Mouse (Mus musculus): Measurements from ENCODE around the gene Micall2. TPM values are rescaled to one million over a fixed set of nuclear protein-coding genes. Genes with fewer than 3 reads are reported as not detected.
"Not testable (repeated sequence)": the region's sequence is repeated elsewhere in the genome, so short reads cannot be mapped to it uniquely, and the experiment has no call there.

Gene Micall2
- total RNA-seq, 4 experiments from 2014 or later, result 1.3 to 2.6 (median 1.9) TPM

DNA sequence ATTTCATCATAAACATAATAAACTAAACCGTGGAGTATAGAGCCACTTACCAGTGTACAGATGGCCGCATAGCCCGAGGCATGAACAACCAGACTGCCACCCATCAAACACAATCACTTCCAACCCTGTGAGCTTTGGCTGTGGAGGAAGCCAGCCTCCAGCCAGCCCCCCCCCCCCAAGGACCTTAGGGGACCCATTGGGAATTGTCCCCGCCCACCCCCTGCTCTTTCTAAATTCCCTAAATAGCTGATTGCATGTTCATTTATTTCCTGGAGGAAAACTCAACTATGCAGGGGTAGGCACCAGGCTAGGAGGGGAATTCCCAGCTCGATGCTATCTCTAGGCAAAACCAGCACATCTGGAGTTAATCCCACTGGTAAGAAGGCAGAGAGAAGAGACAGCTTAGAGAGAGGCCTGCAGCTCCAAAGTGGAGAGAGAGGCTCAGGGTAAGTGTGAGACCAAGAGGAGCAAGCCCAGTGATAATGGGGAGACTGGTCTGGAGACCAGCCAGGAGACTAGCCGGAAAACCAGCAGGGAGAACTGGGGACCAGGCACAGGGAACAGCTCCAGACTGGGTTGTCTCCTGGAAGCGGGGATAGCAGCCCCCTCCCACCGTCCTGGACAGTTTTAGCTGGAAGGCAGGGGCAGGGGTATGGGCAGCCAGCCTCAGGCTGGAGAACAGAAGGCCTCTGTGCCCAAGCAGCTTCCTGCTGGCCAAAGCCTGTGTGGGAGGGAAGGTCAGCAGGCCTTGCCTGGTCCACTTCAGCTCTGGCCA, 5.2 kb downstream of the Micall2 start:
- DNase-seq (ENCODE audit: low spot score), result no peak

DNA sequence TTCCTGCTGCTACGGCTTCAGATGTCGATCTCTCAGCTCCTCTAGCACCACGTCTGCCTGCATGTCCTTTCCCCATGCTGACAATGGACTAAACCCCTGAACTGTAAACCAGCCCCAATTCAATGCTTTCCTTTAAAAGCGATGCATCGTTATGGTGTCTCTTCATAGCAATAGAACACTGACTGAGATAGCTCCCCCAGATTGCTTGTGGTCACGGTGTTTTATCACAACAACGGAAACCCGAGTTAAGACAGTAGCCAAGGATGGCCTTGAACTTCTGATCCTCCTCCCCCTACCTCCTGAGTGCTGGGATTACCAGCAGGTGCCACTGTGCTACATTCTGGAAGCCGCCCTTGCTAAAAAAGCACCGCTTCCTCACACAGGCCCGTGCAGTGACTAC, 8.9 kb downstream of the Micall2 start:
- DNase-seq (ENCODE audit: low spot score), result no peak

DNA sequence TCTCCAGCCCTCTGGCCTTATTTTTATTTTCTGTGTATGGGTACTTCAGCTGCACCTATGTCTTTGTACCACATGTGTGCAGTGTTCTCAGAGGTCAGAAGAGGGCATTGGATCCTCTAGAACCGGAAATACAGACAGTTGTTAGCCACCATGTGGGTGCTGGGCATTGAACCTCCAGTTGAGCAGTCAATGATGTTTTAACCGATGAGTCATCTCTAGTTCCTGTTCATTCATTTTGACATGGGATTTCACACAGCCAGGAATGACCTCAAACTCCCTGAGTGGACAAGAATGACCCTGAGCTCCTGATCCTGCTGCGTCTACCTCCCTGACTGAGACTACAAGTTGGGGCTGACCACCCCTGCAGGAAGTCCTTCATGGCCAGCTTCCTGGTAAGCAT, 9.9 kb downstream of the Micall2 start:
- DNase-seq (ENCODE audit: low spot score), result no peak

DNA sequence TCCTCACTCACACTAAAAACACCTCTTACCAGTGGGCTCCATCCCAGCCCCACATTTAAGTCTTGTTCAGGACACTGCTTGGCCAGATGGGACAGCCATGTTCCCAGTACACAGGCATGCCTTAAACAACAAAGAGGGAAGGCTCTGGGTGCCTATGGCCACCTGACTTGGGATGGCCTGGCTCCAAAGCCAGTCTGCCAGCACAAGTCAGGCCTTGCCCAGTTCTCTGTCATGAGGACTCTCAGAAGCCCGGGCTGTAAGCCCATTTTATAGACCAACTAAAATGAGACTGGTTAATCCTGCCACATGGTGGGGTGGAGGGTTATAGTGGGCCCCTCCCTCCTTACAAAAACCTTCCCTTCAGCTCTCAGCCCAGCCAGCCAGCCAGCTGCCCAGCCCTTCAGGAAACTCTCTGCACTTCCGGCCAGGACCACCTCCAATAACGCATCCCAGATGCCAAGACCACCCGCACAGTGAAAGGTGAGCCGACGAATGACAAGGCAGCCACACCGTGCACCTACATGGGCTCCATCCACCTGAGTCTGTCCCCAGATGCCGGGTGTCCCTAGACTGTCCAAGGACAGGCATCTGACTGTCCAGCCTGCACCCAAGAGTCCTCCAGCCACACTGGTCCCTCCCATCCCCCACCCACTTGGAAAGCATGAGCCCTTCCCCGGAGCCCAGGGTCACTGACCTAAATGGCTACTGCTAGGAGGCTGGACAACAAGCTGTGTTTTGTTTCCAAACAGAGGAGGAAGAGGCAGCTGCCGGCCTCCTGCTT, 11.6 kb downstream of the Micall2 start:
- DNase-seq (ENCODE audit: low spot score), result no peak

DNA sequence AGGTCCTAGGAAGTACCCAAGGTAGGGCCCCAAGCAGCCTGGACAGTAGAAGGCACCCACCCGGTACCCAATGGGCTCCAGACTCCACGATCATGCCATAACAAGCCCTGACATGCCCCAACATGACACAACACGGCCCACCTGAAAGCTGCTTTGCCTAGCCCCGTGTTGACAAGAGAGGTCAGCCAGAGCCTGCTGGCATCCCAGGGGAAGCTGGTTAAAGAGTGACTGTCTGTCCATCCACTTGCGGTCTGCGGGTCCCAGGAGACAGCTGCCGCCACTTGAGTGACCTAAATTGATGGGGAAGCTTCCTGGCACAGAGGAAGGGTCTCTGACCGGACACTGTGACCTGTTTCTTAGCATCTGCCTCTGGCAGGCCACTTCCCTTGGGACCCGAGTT, 13.0 kb downstream of the Micall2 start:
- no peak for DNase-seq (ENCODE audit: low spot score)

DNA sequence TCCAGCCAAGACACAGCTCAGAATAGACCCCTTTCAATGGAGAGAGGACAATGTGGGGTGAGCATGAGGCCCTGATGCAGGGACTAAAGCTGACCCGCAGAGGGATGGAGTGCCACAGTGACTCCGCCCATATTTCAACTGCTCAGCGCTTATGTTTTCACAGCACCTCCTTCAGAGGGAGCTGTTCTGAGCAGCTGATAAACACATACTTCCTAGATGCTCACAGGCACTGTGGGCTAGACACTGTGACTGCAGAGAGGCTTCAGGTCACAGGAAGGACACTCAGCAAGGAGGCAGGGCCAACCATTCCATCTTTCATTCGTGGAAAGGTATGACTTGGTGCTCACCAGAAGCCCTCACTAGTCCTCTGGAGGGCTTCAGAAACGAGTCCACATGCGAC, 13.4 kb downstream of the Micall2 start:
- no peak for DNase-seq (ENCODE audit: low spot score)

DNA sequence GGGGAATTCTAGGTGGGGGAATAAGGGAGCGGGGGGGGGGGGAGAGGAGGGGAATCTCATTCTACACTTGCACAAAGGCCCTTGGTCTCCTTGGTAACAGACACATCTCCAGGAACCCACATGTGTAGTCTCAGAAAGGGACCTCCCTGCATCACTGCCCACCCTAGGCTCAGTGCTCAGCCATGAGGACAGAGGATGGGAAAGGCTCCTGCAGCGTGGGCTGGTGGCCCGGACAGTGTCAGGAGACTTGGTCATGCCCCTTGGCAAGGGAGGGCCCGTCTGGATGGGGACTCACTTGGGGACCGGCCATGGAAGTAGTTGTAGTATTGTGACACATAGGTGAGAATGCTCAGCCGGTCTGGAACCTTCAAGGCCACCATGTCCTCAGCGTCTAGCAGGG, 17.2 kb downstream of the Micall2 start:
- DNase-seq (ENCODE audit: low spot score), result no peak

DNA sequence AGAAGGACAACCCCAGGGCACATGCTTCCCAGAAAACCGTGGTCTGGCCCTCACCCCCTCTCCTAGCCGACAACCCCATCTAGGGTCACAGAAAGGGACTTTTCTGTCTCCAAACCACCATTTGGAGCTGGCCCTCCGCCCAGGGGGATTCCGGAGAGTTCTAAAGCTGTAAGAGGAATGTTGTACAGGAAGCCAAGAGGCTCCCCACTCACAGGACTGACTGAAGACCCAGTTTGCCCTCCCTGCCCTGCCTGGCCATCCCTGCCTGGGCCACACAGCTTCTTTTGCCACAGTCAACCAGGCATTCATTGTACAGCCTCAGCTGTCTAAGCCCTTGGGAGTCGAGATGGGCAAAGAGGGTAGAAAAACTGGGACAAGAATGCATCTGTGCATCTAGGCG, 17.6 kb downstream of the Micall2 start:
- no peak for DNase-seq (ENCODE audit: low spot score)

DNA sequence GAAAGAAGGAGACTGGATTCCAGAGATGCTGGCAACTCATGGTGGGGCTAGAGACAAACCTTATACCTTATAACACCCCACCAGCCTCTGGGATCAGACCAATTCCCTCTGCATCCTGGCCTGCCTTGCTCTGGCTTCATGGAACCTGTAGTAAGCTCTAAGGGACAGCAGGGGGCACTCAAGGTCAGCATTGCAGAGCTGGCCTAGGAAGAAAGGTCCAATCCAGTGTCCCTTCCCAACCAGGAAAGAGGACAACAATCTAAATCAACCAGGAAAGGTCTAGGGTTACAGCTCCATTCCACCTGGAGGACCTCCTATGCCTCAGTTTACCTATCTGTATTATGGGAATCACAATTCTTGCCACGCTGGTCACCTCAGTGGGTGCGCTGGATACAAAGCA, 18.4 kb downstream of the Micall2 start:
- DNase-seq (ENCODE audit: low spot score), result peak; percentile 68

DNA sequence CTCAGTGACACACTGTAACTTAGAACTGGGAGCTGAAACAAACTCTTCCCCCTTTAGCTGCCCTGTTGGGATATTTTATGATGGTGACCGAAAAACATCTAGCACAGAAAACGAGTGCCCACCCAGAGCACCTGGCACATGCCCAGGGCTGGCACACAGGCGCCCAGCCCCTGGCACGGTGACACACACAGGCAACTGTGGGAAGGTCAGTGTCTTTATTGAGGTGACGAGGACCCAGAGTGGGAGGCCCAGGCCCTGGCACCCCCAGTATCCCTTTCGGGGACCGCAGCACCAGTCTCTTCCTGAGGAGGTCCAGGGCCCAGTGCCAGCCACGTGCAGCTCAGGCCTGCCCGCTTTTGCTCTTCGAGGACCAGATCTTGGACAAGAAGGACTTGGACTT, 29.6 kb downstream of the Micall2 start:
- no peak for DNase-seq (ENCODE audit: low spot score)

DNA sequence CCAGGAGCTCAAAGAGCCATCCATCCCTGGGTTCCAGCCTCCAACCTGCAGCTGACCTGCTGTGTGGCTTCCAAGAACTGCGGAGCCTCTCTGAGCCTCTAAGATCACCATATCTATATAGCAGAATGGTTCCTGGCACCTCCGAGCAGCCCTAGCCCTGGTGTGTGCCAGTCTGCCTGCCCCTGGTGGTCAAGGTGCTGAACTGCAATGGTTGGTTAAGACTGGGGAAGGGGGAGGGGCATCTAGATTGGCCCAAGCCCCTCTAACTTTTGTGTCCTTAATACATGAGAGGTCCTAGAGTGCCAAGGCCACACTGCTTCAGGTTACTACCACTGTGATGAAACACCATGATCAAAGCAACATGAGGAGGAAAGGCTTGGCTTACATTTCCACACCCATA, 33.2 kb downstream of the Micall2 start:
- no peak for DNase-seq (ENCODE audit: low spot score)

DNA sequence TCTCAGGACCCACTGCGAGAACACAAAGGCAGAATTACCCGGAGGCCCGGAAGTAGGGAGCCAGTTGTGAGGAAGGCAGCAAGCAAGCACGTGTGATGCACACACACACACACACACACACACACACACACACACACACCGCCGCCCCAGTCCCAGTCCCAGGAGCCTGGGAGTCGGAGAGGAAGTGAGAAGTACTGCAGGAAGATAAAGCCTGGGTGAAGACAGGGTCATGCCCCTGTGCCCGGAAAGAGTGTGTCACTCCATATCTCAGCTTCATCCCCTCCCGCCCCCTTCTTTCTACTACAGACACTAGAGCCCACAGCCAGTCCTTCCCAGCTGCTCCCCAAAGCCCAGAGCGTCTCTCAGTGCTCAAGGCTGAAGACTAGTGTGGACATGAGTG, 33.9 kb downstream of the Micall2 start:
- DNase-seq (ENCODE audit: low spot score), result no peak

DNA sequence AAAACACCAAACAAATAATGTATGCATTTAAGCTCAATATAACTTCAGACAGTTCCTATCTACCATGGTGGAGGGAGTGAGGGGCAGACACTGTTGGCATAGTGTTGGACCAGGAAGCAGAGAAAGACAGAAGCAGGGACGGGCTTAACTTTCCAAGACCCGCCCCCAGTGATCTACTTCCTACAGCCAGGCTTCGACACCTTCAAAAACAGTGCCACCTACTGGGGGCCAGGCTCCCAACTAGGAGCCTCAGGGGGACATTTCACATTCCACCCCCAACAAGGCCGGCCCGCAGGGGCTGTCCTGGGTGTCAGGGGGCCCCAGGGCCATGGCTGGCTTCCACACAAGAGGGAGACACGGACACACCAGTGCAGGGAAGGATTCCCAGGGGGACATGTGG, 39.2 kb downstream of the Micall2 start:
- no peak for DNase-seq (ENCODE audit: low spot score)

DNA sequence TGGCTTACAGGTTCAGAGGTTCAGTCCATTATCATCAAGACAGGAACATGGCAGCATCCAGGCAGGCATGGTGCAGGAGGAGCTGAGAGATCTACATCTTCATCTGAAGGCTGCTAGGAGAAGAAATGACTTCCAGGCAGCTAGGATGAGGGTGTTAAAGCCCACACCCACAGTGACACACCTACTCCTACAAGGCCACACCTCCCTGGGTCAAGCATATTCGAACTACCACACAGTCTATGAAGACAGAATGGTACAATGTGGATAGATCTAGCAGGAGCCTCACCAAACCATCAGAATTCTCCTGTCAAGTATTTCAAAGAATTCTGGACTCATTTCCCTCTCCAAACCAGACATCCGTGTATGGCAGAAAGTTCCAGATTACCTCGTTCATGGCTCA, 40.3 kb downstream of the Micall2 start:
- not testable (repeated sequence) for DNase-seq (ENCODE audit: low spot score)

DNA sequence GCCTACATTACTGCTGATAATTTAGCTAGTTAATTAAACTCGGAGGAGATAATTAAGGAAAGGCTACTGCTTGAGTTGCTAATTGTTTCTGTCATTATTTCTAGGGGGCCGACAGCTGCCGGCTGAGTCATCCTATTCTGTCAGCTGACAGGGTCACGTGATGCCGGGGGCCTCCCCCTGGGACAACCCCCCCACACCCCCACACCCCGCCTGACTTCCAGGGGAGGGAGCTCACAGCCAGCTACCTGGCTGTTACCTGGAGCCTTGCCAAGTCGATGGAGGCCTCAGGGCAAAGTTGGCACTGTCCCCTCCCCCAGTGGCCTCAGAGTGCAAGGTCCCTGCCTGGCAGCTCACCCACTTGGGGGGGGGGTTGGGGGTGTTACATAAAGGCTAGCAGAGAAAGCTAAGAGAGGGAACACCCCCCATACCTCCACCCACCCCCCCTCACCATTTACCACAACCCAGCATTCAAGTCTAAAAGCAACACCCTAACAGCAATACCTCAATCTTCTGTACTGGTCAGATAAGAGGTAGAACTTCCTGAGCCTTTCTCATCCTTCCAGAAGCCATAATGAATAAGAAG, 41.1 kb downstream of the Micall2 start:
- DNase-seq (ENCODE audit: low spot score), result no peak

DNA sequence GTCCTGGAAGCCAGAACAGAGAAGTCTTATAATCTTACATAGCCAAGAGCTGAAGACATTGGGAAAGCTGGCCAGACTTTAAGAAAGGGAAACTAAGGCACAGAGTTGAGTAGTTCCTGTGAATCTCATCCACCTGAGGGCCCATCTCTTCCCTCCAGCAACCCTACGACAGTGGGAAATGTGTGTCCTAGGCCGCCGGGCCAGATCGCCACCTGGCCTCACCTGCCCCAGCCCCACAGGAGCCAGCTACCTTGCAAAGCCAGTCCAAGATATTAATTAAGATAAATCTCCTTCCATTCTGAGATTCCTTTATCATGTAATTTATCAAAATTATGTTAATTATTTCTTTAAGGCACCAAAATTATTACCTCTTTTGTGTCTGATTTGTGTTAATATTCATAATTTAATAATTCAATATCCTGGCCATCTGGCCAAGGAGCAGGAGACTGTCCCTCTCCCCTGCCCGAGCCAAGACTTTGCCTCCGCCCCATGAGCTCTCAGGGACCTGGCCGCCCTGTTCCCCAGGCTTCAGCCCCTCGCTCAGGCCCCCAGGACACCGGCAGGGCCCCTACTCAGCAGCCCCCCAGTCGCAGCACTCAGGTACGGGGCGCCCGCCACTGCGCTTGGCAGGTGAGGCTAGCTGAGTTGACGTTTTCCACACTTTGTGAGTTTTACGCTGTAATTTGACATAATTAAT, 41.7 kb downstream of the Micall2 start:
- no peak for DNase-seq (ENCODE audit: low spot score)

DNA sequence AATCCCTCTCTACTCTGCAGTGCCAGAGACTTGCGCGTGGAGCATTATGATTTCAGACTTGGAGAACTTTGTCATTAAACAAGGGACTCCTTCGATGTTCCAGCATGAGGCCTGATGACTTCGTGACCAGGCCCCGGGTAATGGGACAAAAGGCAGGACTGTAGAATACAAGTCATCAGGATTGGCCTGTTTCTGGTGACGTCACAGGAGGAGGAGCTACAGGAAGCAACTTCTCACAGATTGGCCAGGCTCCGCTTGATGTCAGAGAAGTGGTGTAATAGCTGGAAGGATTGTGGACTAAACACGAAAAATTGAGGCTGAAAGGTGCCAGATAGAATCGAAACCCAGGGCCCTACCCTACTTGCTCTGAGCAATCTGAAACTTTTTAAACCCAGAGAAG, 45.3 kb downstream of the Micall2 start:
- DNase-seq (ENCODE audit: low spot score), result no peak

DNA sequence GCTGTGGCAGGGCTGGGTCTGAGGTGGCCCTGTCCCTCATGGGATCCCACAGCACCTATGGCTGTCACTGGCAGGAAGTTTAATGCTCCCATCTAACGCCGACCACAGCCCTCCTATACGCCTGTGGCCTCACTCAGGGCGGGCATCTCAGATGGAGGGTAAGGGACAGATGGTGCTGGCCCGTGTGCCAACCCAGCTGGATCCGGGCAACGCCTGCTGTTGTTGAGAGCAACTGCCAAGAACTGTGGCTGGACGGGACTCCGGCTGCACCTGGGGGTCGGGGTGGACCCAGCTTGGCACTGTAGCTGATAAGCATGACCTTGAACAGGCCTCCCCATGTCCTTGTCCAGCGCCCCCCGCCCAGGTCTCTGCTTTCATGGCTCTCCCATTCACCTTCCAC, 47.8 kb downstream of the Micall2 start:
- DNase-seq (ENCODE audit: low spot score), result no peak

DNA sequence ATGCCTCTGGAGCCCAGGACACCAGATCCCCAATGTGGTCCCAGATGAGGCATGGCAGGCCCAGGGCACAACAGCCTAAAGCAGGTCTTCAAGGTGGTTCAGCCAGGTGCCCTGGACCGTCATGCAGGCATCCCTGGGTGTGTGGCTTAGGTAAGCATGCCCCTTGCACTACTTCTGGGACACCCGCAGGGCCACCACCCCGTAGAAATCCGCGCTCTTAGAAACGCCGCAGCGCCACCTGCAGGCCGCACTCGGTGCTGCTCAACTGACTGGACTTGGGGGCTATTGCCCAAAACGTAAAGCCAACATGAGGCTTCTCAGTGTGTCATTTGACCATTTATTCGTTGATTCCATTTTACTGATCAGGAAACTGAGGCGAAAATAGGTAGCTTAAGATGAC, 48.5 kb downstream of the Micall2 start:
- DNase-seq (ENCODE audit: low spot score), result no peak

DNA sequence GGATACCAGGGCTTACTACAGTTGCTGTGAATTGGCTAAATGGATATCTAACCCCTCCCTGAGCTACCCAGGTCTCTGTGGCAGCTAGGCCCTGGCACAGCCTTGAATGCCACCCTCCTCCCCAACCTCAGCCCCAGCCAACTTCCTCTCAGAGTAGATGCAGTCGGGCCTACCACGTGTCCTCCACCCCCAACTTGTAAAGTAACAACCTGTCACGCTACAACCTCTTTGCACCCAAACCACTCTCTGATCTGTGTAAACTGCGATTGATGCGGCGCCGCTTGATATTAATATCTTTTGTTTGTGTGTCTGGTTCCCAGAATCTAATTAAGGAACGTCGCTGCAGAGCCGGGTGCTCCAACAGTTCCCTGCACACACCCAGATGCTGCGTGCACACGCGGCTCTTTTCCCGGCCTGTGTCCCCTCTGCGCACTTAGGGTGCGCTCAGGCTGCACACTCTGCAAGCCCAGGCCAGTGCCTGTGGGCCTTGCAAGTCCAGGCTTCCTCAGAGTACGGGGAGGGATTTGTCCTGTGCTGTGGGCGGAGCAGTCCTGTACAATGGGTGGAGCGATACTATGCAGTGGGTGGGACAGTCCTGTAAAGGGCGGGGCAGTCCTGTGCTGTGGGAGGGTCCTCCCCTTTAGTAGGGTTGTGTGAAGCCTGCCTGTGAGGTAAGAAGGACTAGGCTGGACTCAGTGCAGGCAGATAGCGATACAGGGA, 49.4 kb downstream of the Micall2 start:
- no peak for DNase-seq (ENCODE audit: low spot score)

DNA sequence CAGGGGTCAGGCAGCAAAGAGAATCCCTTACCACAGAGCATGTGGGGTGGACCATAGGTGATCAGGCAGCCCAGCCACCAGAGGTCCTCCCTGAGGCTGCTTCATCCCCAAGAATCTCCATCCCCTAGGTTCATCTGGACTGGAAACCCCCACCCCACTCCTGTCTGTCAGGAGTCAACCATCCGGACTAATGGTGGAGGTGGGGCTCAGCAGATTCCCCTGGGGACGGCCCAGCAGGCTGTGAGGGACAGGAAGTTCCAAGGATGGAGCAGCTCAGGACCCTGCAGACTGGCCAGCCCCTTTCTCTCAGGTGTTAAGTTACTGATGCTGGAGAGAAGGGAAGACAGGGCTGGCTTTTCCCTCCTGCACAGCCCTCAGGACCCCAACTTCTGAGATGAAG, 52.9 kb downstream of the Micall2 start:
- DNase-seq (ENCODE audit: low spot score), result no peak

DNA sequence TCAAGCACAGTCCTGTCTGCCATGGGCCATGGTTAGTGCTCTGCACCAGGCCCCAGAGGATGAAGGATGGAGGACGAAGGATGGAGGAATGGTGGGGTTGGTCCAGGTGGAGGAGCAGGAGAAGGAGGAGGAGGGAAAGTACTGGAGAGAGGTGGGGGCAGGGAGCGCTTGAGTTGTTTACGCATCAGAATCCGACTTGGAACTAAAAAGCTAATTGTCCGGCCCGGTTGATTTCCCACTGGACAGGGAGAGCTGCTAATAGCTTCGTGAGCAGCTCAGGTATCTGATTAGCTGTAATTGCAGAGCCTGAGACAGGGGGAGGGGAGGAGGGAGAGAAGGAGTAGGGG, 53.5 kb downstream of the Micall2 start:
- DNase-seq (ENCODE audit: low spot score), result no peak

Data from heart, adult 8-10 months (tissue).